Mouse (Mus musculus) intestine, embryonic 16.5 days (tissue): ENCODE data around the gene Mgea5. TPM values are rescaled to one million over a fixed set of nuclear protein-coding genes. Genes with fewer than 3 reads are reported as not detected.

Experiments used
- ATAC-seq: fragments of 200-750 bp; cut with Nextera tagmentation; 2 replicates; pipeline ENCODE4 v1.8.0; 2017; ENCODE audit warnings: moderate TSS enrichment, moderate library complexity
- H3K27ac ChIP-seq: fragments of 300-500 bp; sonication (generic); 2 replicates; pipeline ENCODE4 v1.5.1; 2014; ENCODE audit warnings: mild to moderate bottlenecking, low read length
- H3K27me3 ChIP-seq: fragments of 300-500 bp; sonication (generic); replicated peaks from 2 replicates; pipeline ENCODE4 v1.6.1; 2014; ENCODE audit warnings: low read length, control low read depth, mixed read lengths; ENCODE audit not compliant: control insufficient read depth, insufficient read depth
- H3K36me3 ChIP-seq: fragments of 300-500 bp; sonication (generic); 2 replicates; pipeline ENCODE4 v1.6.1; 2014; ENCODE audit warnings: low read length, control low read depth; ENCODE audit not compliant: control insufficient read depth, insufficient read depth
- H3K4me1 ChIP-seq: fragments of 300-500 bp; sonication (generic); 2 replicates; pipeline ENCODE4 v1.6.1; 2014; ENCODE audit warnings: low read length, control low read depth, mixed read lengths; ENCODE audit not compliant: control insufficient read depth, insufficient read depth
- H3K4me2 ChIP-seq: fragments of 300-500 bp; sonication (generic); 2 replicates; pipeline ENCODE4 v1.6.1; 2014; ENCODE audit warnings: low read depth, low read length, control low read depth
- H3K4me3 ChIP-seq: fragments of 300-500 bp; sonication (generic); 2 replicates; pipeline ENCODE4 v1.5.1; 2014; ENCODE audit warnings: mild to moderate bottlenecking, low read length
- H3K9ac ChIP-seq: fragments of 300-500 bp; sonication (generic); 2 replicates; pipeline ENCODE4 v1.6.1; 2014; ENCODE audit warnings: low read depth, low read length
- H3K9me3 ChIP-seq: fragments of 300-500 bp; sonication (generic); 2 replicates; pipeline ENCODE4 v1.6.1; 2016; ENCODE audit warnings: low read length, control low read depth; ENCODE audit not compliant: control insufficient read depth
- WGBS: fragments of 180-500 bp; shearing (Covaris S2); extraction: QIAGEN DNeasy Blood & Tissue Kit; methylation state at CpG from one replicate; pipeline ENCODE4 v1.1.7; 2014; 5-methylcytosine and 5-hydroxymethylcytosine counted together
- polyA plus RNA-seq: library from polyadenylated mRNA; unstranded; fragments of >200 nt; fragmentation: Nextera tagmentation; extraction: Ambion mirVana; gene quantifications from 2 replicates; pipeline ENCODE4 v1.2.1, GENCODE M21; 2015

The Mgea5 gene
- polyA plus RNA-seq, 1 experiment from 2014 or later = 25.0 TPM

- H3K4me1 ChIP-seq = peaks cover 3% of the 10 kb centered on the region; the same call in 1 of the 2 replicates
- no peak overlapping the region for H3K27ac ChIP-seq
- H3K9ac ChIP-seq = no peak overlapping the region
- 23% methylated on average over 4 of the region's 4 CpGs for WGBS
- no peaks in the 10 kb centered on the region for H3K27me3 ChIP-seq
- no peak overlapping the region for H3K4me2 ChIP-seq
- H3K4me3 ChIP-seq = no peak overlapping the region
- ATAC-seq = no peak
- no peaks in the 10 kb centered on the region for H3K9me3 ChIP-seq
- H3K36me3 ChIP-seq = no peaks in the 10 kb centered on the region
These were observed 19.8 kb upstream of the Mgea5 start for GRCm38 (mm10) chr19:45803408-45803807.

- Histone ChIP-seq H3K4me1 (peaks cover 3% of the 10 kb centered on the region; the same call in 1 of the 2 replicates), H3K9ac (no peak overlapping the region), H3K4me3 (no peak overlapping the region), H3K36me3 (no peaks in the 10 kb centered on the region), H3K4me2 (no peak overlapping the region), H3K9me3 (no peaks in the 10 kb centered on the region), H3K27me3 (no peaks in the 10 kb centered on the region), H3K27ac (no peak overlapping the region)
- ATAC-seq = no peak
- WGBS = 64% methylated on average over 4 of the region's 4 CpGs
These were observed 19.1 kb upstream of the Mgea5 start for GRCm38 (mm10) chr19:45802702-45803101.

GRCm38 (mm10) chr19:45796879-45797278 is 13.2 kb upstream of the Mgea5 start:
- WGBS = 72% methylated on average over 15 of the region's 15 CpGs
- Histone ChIP-seq H3K4me1 (peaks cover 5% of the 10 kb centered on the region; the same call in 1 of the 2 replicates), H3K4me3 (no peak overlapping the region), H3K9ac (no peak overlapping the region), H3K27ac (no peak overlapping the region), H3K27me3 (no peaks in the 10 kb centered on the region), H3K9me3 (no peaks in the 10 kb centered on the region), H3K36me3 (no peaks in the 10 kb centered on the region), H3K4me2 (no peak overlapping the region)
- no peak for ATAC-seq

- Histone ChIP-seq H3K27ac (no peak overlapping the region), H3K4me2 (peak overlapping the region; percentile 46), H3K4me1 (peaks cover 5% of the 10 kb centered on the region; the same call in 1 of the 2 replicates), H3K9me3 (no peaks in the 10 kb centered on the region), H3K36me3 (no peaks in the 10 kb centered on the region), H3K27me3 (no peaks in the 10 kb centered on the region), H3K4me3 (peak overlapping the region; percentile 22; the same call in 1 of the 2 replicates), H3K9ac (peak overlapping the region; percentile 51)
- ATAC-seq = 0 out of 2 replicates have a peak, but pooled peaks have one; percentile 55
- WGBS = 10% methylated on average over 15 of the region's 15 CpGs
These were observed 12.5 kb upstream of the Mgea5 start for GRCm38 (mm10) chr19:45796061-45796556.

GRCm38 (mm10) chr19:45795406-45795944 is 11.8 kb upstream of the Mgea5 start:
- WGBS = 25% methylated on average over 15 of the region's 15 CpGs
- H3K9ac ChIP-seq = no peak overlapping the region
- no peaks in the 10 kb centered on the region for H3K27me3 ChIP-seq
- H3K9me3 ChIP-seq = no peaks in the 10 kb centered on the region
- peaks cover 5% of the 10 kb centered on the region; the same call in 1 of the 2 replicates for H3K4me1 ChIP-seq
- H3K4me2 ChIP-seq = peak overlapping the region; percentile 46
- ATAC-seq = no peak
- no peaks in the 10 kb centered on the region for H3K36me3 ChIP-seq
- H3K27ac ChIP-seq = no peak overlapping the region
- peak overlapping the region; percentile 22; the same call in 1 of the 2 replicates for H3K4me3 ChIP-seq

GRCm38 (mm10) chr19:45794718-45795117 is 11.1 kb upstream of the Mgea5 start:
- no peak for ATAC-seq
- H3K27ac ChIP-seq = no peak overlapping the region
- WGBS = 71% methylated on average over 6 of the region's 6 CpGs

GRCm38 (mm10) chr19:45792404-45792803 is 8.8 kb upstream of the Mgea5 start:
- H3K36me3 ChIP-seq = no peaks in the 10 kb centered on the region
- H3K4me2 ChIP-seq = no peak overlapping the region
- H3K9ac ChIP-seq = no peak overlapping the region
- no peak overlapping the region for H3K4me3 ChIP-seq
- H3K27ac ChIP-seq = no peak overlapping the region
- ATAC-seq = no peak
- no peaks in the 10 kb centered on the region for H3K9me3 ChIP-seq
- H3K4me1 ChIP-seq = peaks cover 5% of the 10 kb centered on the region; the same call in 1 of the 2 replicates
- H3K27me3 ChIP-seq = no peaks in the 10 kb centered on the region
- 89% methylated on average over 6 of the region's 6 CpGs for WGBS

More at GRCm38 (mm10) chr19:45794718-45795117, 11.1 kb upstream of the Mgea5 start:
- H3K27me3 ChIP-seq = no peaks in the 10 kb centered on the region
- H3K4me3 ChIP-seq = no peak overlapping the region
- H3K9me3 ChIP-seq = no peaks in the 10 kb centered on the region
- H3K4me1 ChIP-seq = peaks cover 5% of the 10 kb centered on the region; the same call in 1 of the 2 replicates
- no peak overlapping the region for H3K4me2 ChIP-seq
- no peak overlapping the region for H3K9ac ChIP-seq
- no peaks in the 10 kb centered on the region for H3K36me3 ChIP-seq

- Histone ChIP-seq H3K36me3 (no peaks in the 10 kb centered on the region), H3K9ac (no peak overlapping the region), H3K27me3 (no peaks in the 10 kb centered on the region), H3K27ac (no peak overlapping the region), H3K9me3 (no peaks in the 10 kb centered on the region), H3K4me1 (no peaks in the 10 kb centered on the region), H3K4me3 (no peak overlapping the region), H3K4me2 (no peak overlapping the region)
- ATAC-seq = peak; percentile 81
- WGBS = 73% methylated on average over 13 of the region's 13 CpGs
These were observed 6.5 kb upstream of the Mgea5 start for GRCm38 (mm10) chr19:45789888-45790874.

GRCm38 (mm10) chr19:45789365-45789764 is 5.7 kb upstream of the Mgea5 start:
- Histone ChIP-seq H3K4me2 (no peak overlapping the region), H3K36me3 (no peaks in the 10 kb centered on the region), H3K27me3 (no peaks in the 10 kb centered on the region), H3K9me3 (no peaks in the 10 kb centered on the region), H3K4me3 (no peak overlapping the region), H3K9ac (no peak overlapping the region), H3K4me1 (no peaks in the 10 kb centered on the region), H3K27ac (no peak overlapping the region)
- ATAC-seq = no peak
- 79% methylated on average over 7 of the region's 7 CpGs for WGBS
